24 mouse cellular contexts compared by ENCODE assay signal in the genomic region with DNA sequence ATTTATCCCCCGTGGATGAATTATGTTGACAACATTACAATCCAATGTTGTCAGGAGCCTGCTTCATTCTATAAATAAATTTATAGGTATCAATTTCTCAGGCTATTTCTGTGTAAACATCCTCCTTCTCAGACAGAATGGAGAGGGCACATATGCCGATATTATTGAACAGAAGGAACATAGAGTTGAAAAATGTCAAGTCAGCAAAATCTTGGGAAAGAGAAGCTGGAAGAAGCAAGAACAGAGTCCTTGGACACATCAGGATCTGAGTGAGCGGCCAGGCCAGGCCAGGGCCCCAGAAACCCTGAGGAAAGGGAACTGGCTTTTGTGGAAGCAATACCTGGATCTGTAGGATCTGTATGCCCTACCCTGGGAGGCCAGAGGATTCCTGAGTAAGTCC.
DNase-seq lines count a peak whose midpoint lies in the region; ATAC-seq and TF ChIP-seq lines count a peak whose summit lies in the region.
"Had no signal": no experiment of that assay in that cellular context is flagged by ENCODE, and none has a peak within 500 bp of the region (broad histone marks: within the 10 kb centered on the region; RNA-seq: fewer than 3 reads in every experiment).

No protein-coding gene starts in this region.

- no peaks in the 10 kb centered on the region for H3K4me1 ChIP-seq in CH12.LX (ENCODE audit: control insufficient read depth in 1 of 2, insufficient read depth in 2 of 2)
- no peaks in the 10 kb centered on the region for H3K4me1 ChIP-seq in ES-E14 (ENCODE audit: control insufficient read depth in 2 of 2, insufficient read depth in 2 of 2, low read length in 2 of 2, poor library complexity in 1 of 2)
- no peaks in the 10 kb centered on the region for H3K4me1 ChIP-seq in MEL (ENCODE audit: control insufficient read depth in 1 of 2, insufficient read depth in 2 of 2, low read length in 2 of 2)
- no peaks in the 10 kb centered on the region for H3K4me1 ChIP-seq in limb, embryonic 10.5 days

- no peak for TF ChIP-seq POLR2A in CH12.LX (IDR thresholded peaks at IDR 0.05; ENCODE audit: low read depth, low read length)
- TF ChIP-seq POLR2A in MEL (IDR thresholded peaks at IDR 0.05; ENCODE audit: control insufficient read depth in 1 of 2, insufficient read depth in 1 of 2, low read depth in 1 of 2, low read length in 2 of 2, poor library complexity in 1 of 2): no peak

- peak; percentile 60 for DNase-seq in heart, adult 11 months
- no peak for DNase-seq in heart, postnatal 4 days
- DNase-seq in CH12.LX (ENCODE audit: extremely low read depth) (no peak), ES-E14 (ENCODE audit: low read depth, low spot score) (no peak), MEL (ENCODE audit: low read depth, low spot score) (no peak), liver (no peak)
- DNase-seq in limb, embryonic 10.5 days (ENCODE audit: low spot score): no peak
- DNase-seq: adrenal gland, adult 2 months; adrenal gland, adult 8-10 months; adrenal gland, postnatal 10 days; adrenal gland, postnatal 14 days; adrenal gland, postnatal 25 days; adrenal gland, postnatal 36 days; B cell, adult 2 months; cerebellum, adult 11 months; cerebellum, adult 11-12 months; cerebellum, adult 18-20 months; cerebellum, adult 2 months; cerebellum, adult 8-10 months had no signal

- H3K9ac ChIP-seq in CH12.LX (ENCODE audit: insufficient read depth, low read depth) (no peak overlapping the region), ES-E14 (ENCODE audit: insufficient read depth, low read depth, low read length, poor library complexity, severe bottlenecking) (no peak overlapping the region), MEL (ENCODE audit: control insufficient read depth, low read depth, low read length, poor library complexity, severe bottlenecking) (no peak overlapping the region)

- no peak for TF ChIP-seq CTCF in CH12.LX (conservative IDR thresholded peaks at IDR 0.05 in 1 of 2, IDR thresholded peaks at IDR 0.05 in 1 of 2; ENCODE audit: low read depth in 2 of 2, low read length in 2 of 2)
- TF ChIP-seq CTCF in MEL (IDR thresholded peaks at IDR 0.05 in 2 of 3, conservative IDR thresholded peaks at IDR 0.05 in 1 of 3; ENCODE audit: control insufficient read depth in 1 of 3, insufficient read depth in 1 of 3, low read depth in 2 of 3, low read length in 3 of 3, poor library complexity in 1 of 3, severe bottlenecking in 1 of 3): no peak

- no peak overlapping the region for H3K4me2 ChIP-seq in CH12.LX (ENCODE audit: insufficient read depth, low read depth, poor library complexity, severe bottlenecking)

- WGBS in limb, embryonic 10.5 days: 94% methylated on average over 3 of the region's 3 CpGs

- TF ChIP-seq EP300 in CH12.LX (IDR thresholded peaks at IDR 0.05; ENCODE audit: low read length) (no peak), MEL (IDR thresholded peaks at IDR 0.05; ENCODE audit: low read depth in 1 of 2, low read length in 2 of 2) (no peak)

- H3K4me3 ChIP-seq in CH12.LX (replicated peaks in 1 of 3; ENCODE audit: low read depth in 2 of 3, low read length in 2 of 3, poor library complexity in 1 of 3) (no peak overlapping the region), ES-E14 (ENCODE audit: insufficient read depth in 1 of 2, low read depth in 1 of 2, low read length in 2 of 2, poor library complexity in 1 of 2, severe bottlenecking in 1 of 2) (no peak overlapping the region), MEL (ENCODE audit: control insufficient read depth in 1 of 2, insufficient read depth in 1 of 2, low read depth in 2 of 2, low read length in 2 of 2) (no peak overlapping the region)
- no peak overlapping the region for H3K4me3 ChIP-seq in limb, embryonic 10.5 days

- no peaks in the 10 kb centered on the region for H3K79me2 ChIP-seq in CH12.LX (replicated peaks; ENCODE audit: control insufficient read depth, extremely low read depth, insufficient read depth, poor library complexity, severe bottlenecking)
- H3K79me2 ChIP-seq in MEL (ENCODE audit: control insufficient read depth, insufficient read depth, low read length, poor library complexity): no peaks in the 10 kb centered on the region

- in situ Hi-C loops in CH12.LX (cut with MboI; ENCODE audit: low pct_ligation_motif_present, low pct_unique_long_range_greater_than_20kb, low sequenced_read_pairs): no loop called here
- in situ Hi-C loops in ES-E14 (cut with MboI; ENCODE audit: low sequenced_read_pairs in 2 of 2, unreplicated experiment in 2 of 2): no loop called here

- peaks cover 8% of the 10 kb centered on the region for H3K9me3 ChIP-seq in CH12.LX (replicated peaks; ENCODE audit: low read length)
- H3K9me3 ChIP-seq in ES-E14 (ENCODE audit: control insufficient read depth, insufficient read depth, low read depth, low read length): no peaks in the 10 kb centered on the region
- H3K9me3 ChIP-seq in MEL (replicated peaks; ENCODE audit: insufficient read depth, low read length): no peaks in the 10 kb centered on the region
- H3K9me3 ChIP-seq in limb, embryonic 10.5 days (replicated peaks): no peaks in the 10 kb centered on the region

- H3K27ac ChIP-seq in CH12.LX (ENCODE audit: insufficient read depth, low read depth) (no peak overlapping the region), ES-E14 (ENCODE audit: insufficient read depth, low read depth, low read length, poor library complexity, severe bottlenecking) (no peak overlapping the region), MEL (ENCODE audit: control insufficient read depth, low read depth, low read length) (no peak overlapping the region)
- H3K27ac ChIP-seq in limb, embryonic 10.5 days: no peak overlapping the region

- H3K27me3 ChIP-seq in CH12.LX (replicated peaks) (peaks cover 15% of the 10 kb centered on the region), MEL (ENCODE audit: control insufficient read depth in 1 of 2, insufficient read depth in 2 of 2, low read length in 2 of 2) (no peaks in the 10 kb centered on the region)
- H3K27me3 ChIP-seq in limb, embryonic 10.5 days (ENCODE audit: low read depth, poor library complexity, severe bottlenecking): no peaks in the 10 kb centered on the region
- H3K27me3 ChIP-seq: Patski had no signal

- no peak for TF ChIP-seq RAD21 in CH12.LX (IDR thresholded peaks at IDR 0.05; ENCODE audit: low read depth, low read length)
- TF ChIP-seq RAD21 in MEL (IDR thresholded peaks at IDR 0.05; ENCODE audit: low read depth, low read length): no peak

- H3K36me3 ChIP-seq in CH12.LX (replicated peaks in 1 of 2; ENCODE audit: control insufficient read depth in 1 of 2, insufficient read depth in 1 of 2, low read length in 1 of 2): no peaks in the 10 kb centered on the region
- H3K36me3 ChIP-seq in ES-E14 (ENCODE audit: control insufficient read depth, insufficient read depth, low read length, poor library complexity, severe bottlenecking): no peaks in the 10 kb centered on the region
- no peaks in the 10 kb centered on the region for H3K36me3 ChIP-seq in MEL (ENCODE audit: control insufficient read depth in 1 of 2, insufficient read depth in 2 of 2, low read length in 2 of 2)
- no peaks in the 10 kb centered on the region for H3K36me3 ChIP-seq in limb, embryonic 10.5 days
- H3K36me3 ChIP-seq: G1E had no signal

- ATAC-seq in megakaryocyte-erythroid progenitor cell, adult 5-6 weeks (replicated peaks; ENCODE audit: low FRiP score, low TSS enrichment, poor library complexity, severe bottlenecking): no peak
- ATAC-seq: activated CD4-positive, CD25-positive, alpha-beta regulatory T cell, adult 4 months; CD4-positive, CD25-positive, alpha-beta regulatory T cell, adult 4 months; Patski had no signal

- dilution Hi-C loops in CH12.LX (cut with MboI; ENCODE audit: extremely low pct_ligation_motif_present, extremely low pct_unique_long_range_greater_than_20kb, low sequenced_read_pairs): no loop called here

TF ChIP-seq in CH12.LX, 34 proteins besides CTCF, POLR2A, EP300 and RAD21:
- TF ChIP-seq MAFK (IDR thresholded peaks at IDR 0.05; ENCODE audit: insufficient replicate concordance, low read length): peak; percentile 99
- TF ChIP-seq ZC3H11A (IDR thresholded peaks at IDR 0.05; ENCODE audit: low read depth, low read length): no peak
TF ChIP-seq in CH12.LX: peak in this region for 1.

TF ChIP-seq in ES-E14, 5 proteins besides CTCF, POLR2A, EP300 and RAD21:
- TF ChIP-seq ZNF384 (IDR thresholded peaks at IDR 0.05; ENCODE audit: low read depth, low read length) (no peak), HCFC1 (IDR thresholded peaks at IDR 0.05; ENCODE audit: borderline replicate concordance, insufficient read depth, low read length) (no peak), ZC3H11A (IDR thresholded peaks at IDR 0.05; ENCODE audit: borderline replicate concordance, low read depth, low read length) (no peak), CHD2 (IDR thresholded peaks at IDR 0.05; ENCODE audit: low read depth, low read length) (no peak), MAFK (IDR thresholded peaks at IDR 0.05; ENCODE audit: insufficient read depth, low read depth, low read length) (peak; percentile 96)
TF ChIP-seq in ES-E14: peak in this region for 1.

TF ChIP-seq in MEL, 35 proteins besides CTCF, POLR2A, EP300 and RAD21:
- TF ChIP-seq ZMIZ1 (IDR thresholded peaks at IDR 0.05; ENCODE audit: low read depth, low read length) (no peak), SIN3A (IDR thresholded peaks at IDR 0.05; ENCODE audit: low read length) (no peak), NELFE (IDR thresholded peaks at IDR 0.05; ENCODE audit: low read depth, low read length) (no peak), MAFK (IDR thresholded peaks at IDR 0.05; ENCODE audit: borderline replicate concordance, low read depth, low read length) (peak; percentile 73; the same call in 1 of the 2 replicates)
